Comparison of ENCODE assay signal across 15 mouse cellular contexts in genomic region chr6:99492937-99493336, GRCm38 (mm10). TPM values are rescaled to one million over a fixed set of nuclear protein-coding genes. Genes with fewer than 3 reads are reported as not detected.
DNase-seq lines count a peak whose midpoint lies in the region; ATAC-seq and TF ChIP-seq lines count a peak whose summit lies in the region.
"Had no signal": no experiment of that assay in that cellular context is flagged by ENCODE, and none has a peak within 500 bp of the region (broad histone marks: within the 10 kb centered on the region; RNA-seq: fewer than 3 reads in every experiment).

No protein-coding gene starts in this region.

- peak overlapping the region; percentile 17; the same call in 1 of the 2 replicates for H3K4me2 ChIP-seq in intestine, postnatal 0 days (replicated peaks; ENCODE audit: low read depth)
- H3K4me2 ChIP-seq in stomach, postnatal 0 days (replicated peaks; ENCODE audit: low read depth) = no peak overlapping the region
- H3K4me2 ChIP-seq: midbrain, embryonic 12.5 days had no signal

- 0 out of 2 replicates have a peak overlapping the region, but pooled peaks have one; percentile 14 for H3K27ac ChIP-seq in layer of hippocampus, adult 2 months
- no peak overlapping the region for H3K27ac ChIP-seq in intestine, postnatal 0 days (ENCODE audit: low read depth, low read length)
- H3K27ac ChIP-seq in stomach, postnatal 0 days (replicated peaks) = no peak overlapping the region
- H3K27ac ChIP-seq: embryonic facial prominence, embryonic 10.5 days; limb, embryonic 10.5 days; midbrain, embryonic 12.5 days had no signal

- H3K27me3 ChIP-seq in intestine, postnatal 0 days (replicated peaks; ENCODE audit: control insufficient read depth, insufficient read depth, low read length) = no peaks in the 10 kb centered on the region
- no peaks in the 10 kb centered on the region for H3K27me3 ChIP-seq in stomach, postnatal 0 days (ENCODE audit: control insufficient read depth, insufficient read depth, low read length)
- H3K27me3 ChIP-seq: midbrain, embryonic 12.5 days had no signal

- no peak overlapping the region for H3K4me3 ChIP-seq in layer of hippocampus, adult 2 months
- no peak overlapping the region for H3K4me3 ChIP-seq in intestine, postnatal 0 days (ENCODE audit: low read depth, low read length)
- H3K4me3 ChIP-seq in stomach, postnatal 0 days (ENCODE audit: low read depth, low read length) = no peak overlapping the region
- H3K4me3 ChIP-seq: embryonic facial prominence, embryonic 10.5 days; limb, embryonic 10.5 days; midbrain, embryonic 12.5 days had no signal

- H3K36me3 ChIP-seq in intestine, postnatal 0 days (ENCODE audit: control insufficient read depth, insufficient read depth) = no peaks in the 10 kb centered on the region
- H3K36me3 ChIP-seq in stomach, postnatal 0 days (ENCODE audit: control insufficient read depth, insufficient read depth, low read length) = no peaks in the 10 kb centered on the region
- H3K36me3 ChIP-seq: embryonic facial prominence, embryonic 10.5 days; limb, embryonic 10.5 days; midbrain, embryonic 12.5 days had no signal

- TF ChIP-seq EP300 in stomach, postnatal 0 days (optimal IDR thresholded peaks at IDR 0.05) = no peak

- peak; percentile 26; the same call in 1 of the 2 replicates for TF ChIP-seq CTCF in layer of hippocampus, adult 2 months (conservative IDR thresholded peaks at IDR 0.05)
- TF ChIP-seq CTCF in intestine, postnatal 0 days (IDR thresholded peaks at IDR 0.05; ENCODE audit: low read depth) = peak; percentile 52
- TF ChIP-seq CTCF in stomach, postnatal 0 days (IDR thresholded peaks at IDR 0.05; ENCODE audit: low read depth) = peak; percentile 44

- no peaks in the 10 kb centered on the region for H3K9me3 ChIP-seq in intestine, postnatal 0 days (ENCODE audit: control insufficient read depth)
- no peaks in the 10 kb centered on the region for H3K9me3 ChIP-seq in stomach, postnatal 0 days (ENCODE audit: control insufficient read depth, low read length)
- H3K9me3 ChIP-seq: embryonic facial prominence, embryonic 10.5 days; limb, embryonic 10.5 days; midbrain, embryonic 12.5 days had no signal

- no peak for DNase-seq in layer of hippocampus, adult 2 months (ENCODE audit: low spot score in 2 of 2)
- DNase-seq in layer of hippocampus, adult 18-20 months (ENCODE audit: low spot score in 2 of 2) = no peak
- DNase-seq in MEL-GATA-1-ER (ENCODE audit: extremely low read depth, low read depth) = peak; percentile 6
- no peak for DNase-seq in stomach, postnatal 0 days (ENCODE audit: low spot score)
- DNase-seq in retina, postnatal 1 day = no peak
- DNase-seq: adrenal gland, postnatal 36 days; cerebellum, postnatal 14 days; kidney, adult 8-10 months; lung, postnatal 14 days; thymus, postnatal 14 days had no signal

- H3K9ac ChIP-seq in intestine, postnatal 0 days (ENCODE audit: low read depth, low read length) = no peak overlapping the region
- H3K9ac ChIP-seq in stomach, postnatal 0 days (ENCODE audit: low read length) = no peak overlapping the region
- H3K9ac ChIP-seq: midbrain, embryonic 12.5 days had no signal

- 18% methylated on average over 3 of the region's 3 CpGs for WGBS in intestine, postnatal 0 days
- whole genome bisulfite sequencing in stomach, postnatal 0 days = 15% methylated on average over 3 of the region's 3 CpGs

- no peak for ATAC-seq in intestine, postnatal 0 days
- ATAC-seq in stomach, postnatal 0 days (ENCODE audit: low FRiP score, low TSS enrichment) = no peak
- ATAC-seq in activated CD4-positive, CD25-positive, alpha-beta regulatory T cell, adult 4 months = no peak

- H3K4me1 ChIP-seq in intestine, postnatal 0 days (replicated peaks; ENCODE audit: control insufficient read depth, insufficient read depth, low read length) = peaks cover 5% of the 10 kb centered on the region; the same call in 1 of the 2 replicates
- H3K4me1 ChIP-seq in stomach, postnatal 0 days (replicated peaks; ENCODE audit: control insufficient read depth, insufficient read depth) = 0 out of 2 replicates have a peak, but pooled peaks cover 2% of the 10 kb centered on the region

RNA-seq across cellular contexts. Expression of gene Foxp1, which starts 29.6 kb away (rescaled TPM):
- 10 to 100 TPM; 88.5 to 93.5 TPM for total RNA-seq in layer of hippocampus, adult 2 months (2021)
- 100 to 1,000 TPM in 1 of 2 experiments, 10 to 100 TPM in 1; 94.3 to 100 TPM for total RNA-seq in layer of hippocampus, adult 18-20 months (2021)
- 45.3 and 57.0 TPM in 2 replicates for polyA plus RNA-seq in intestine, postnatal 0 days (2015; fragmentation: Nextera tagmentation; extraction: Ambion mirVana)
- polyA plus RNA-seq in stomach, postnatal 0 days (2015; fragmentation: Nextera tagmentation; extraction: Ambion mirVana) = 68.9 and 74.5 TPM in 2 replicates
- polyA plus RNA-seq in activated CD4-positive, CD25-positive, alpha-beta regulatory T cell, adult 4 months (2017; shearing (Covaris generic)) = 100 to 1,000 TPM; 210 to 217 TPM
